Mouse (Mus musculus) liver, embryonic 14.5 days (tissue): Measurements from ENCODE around the gene Hes6. TPM values are rescaled to one million over a fixed set of nuclear protein-coding genes. Genes with fewer than 3 reads are reported as not detected.

Experiments
- ATAC-seq: fragments of 200-750 bp; cut with Nextera tagmentation; 2 replicates; pipeline ENCODE4 v1.8.0; 2017; ENCODE audit warnings: moderate number of reproducible peaks, mild to moderate bottlenecking, moderate library complexity; ENCODE audit not compliant: insufficient read depth
- DNase-seq, 3 experiments: peaks; one replicate each; pipeline ENCODE4 v3.0.0-alpha.2; 2012 to 2013; ENCODE audit warnings: low read depth in 3 of 3, low spot score in 3 of 3
- H3K27ac ChIP-seq: fragments of 300-500 bp; sonication (generic); 2 replicates; pipeline ENCODE4 v1.5.1; 2014; ENCODE audit warnings: moderate library complexity, mild to moderate bottlenecking, control low read depth, inconsistent platforms
- H3K27me3 ChIP-seq: fragments of 300-500 bp; sonication (generic); 2 replicates; pipeline ENCODE4 v1.6.1; 2014; ENCODE audit warnings: mild to moderate bottlenecking, low read length, moderate library complexity; ENCODE audit not compliant: control insufficient read depth, insufficient read depth
- H3K36me3 ChIP-seq: fragments of 300-500 bp; sonication (generic); replicated peaks from 2 replicates; pipeline ENCODE4 v1.6.1; 2014; ENCODE audit warnings: low read depth; ENCODE audit not compliant: control insufficient read depth, insufficient read depth
- H3K4me1 ChIP-seq, 2 experiments: fragments of 200-500 bp in 1 of 2; fragments of 300-500 bp in 1 of 2; sonication (generic) in 1 of 2; replicated peaks; 2 replicates each; pipeline ENCODE4 v1.6.1; 2012 to 2014; ENCODE audit warnings: antibody characterized with exemption in 1 of 2, inconsistent platforms in 1 of 2, low read length in 1 of 2; ENCODE audit not compliant: control insufficient read depth in 2 of 2, insufficient read depth in 2 of 2
- H3K4me2 ChIP-seq: fragments of 300-500 bp; sonication (generic); 2 replicates; pipeline ENCODE4 v1.6.1; 2014; ENCODE audit warnings: low read depth, mild to moderate bottlenecking, control low read depth, moderate library complexity
- H3K4me3 ChIP-seq, 2 experiments: fragments of 200-500 bp in 1 of 2; fragments of 300-500 bp in 1 of 2; sonication (generic) in 1 of 2; 2 replicates each; pipeline ENCODE4 v1.5.1; 2012 to 2014; ENCODE audit warnings: low read depth in 2 of 2, low read length in 2 of 2, mild to moderate bottlenecking in 2 of 2, control low read depth in 1 of 2, inconsistent platforms in 1 of 2, moderate library complexity in 1 of 2; ENCODE audit not compliant: insufficient read depth in 1 of 2
- H3K9ac ChIP-seq: fragments of 300-500 bp; sonication (generic); replicated peaks from 2 replicates; pipeline ENCODE4 v1.6.1; 2014; ENCODE audit warnings: mild to moderate bottlenecking, control low read depth, moderate library complexity
- H3K9me3 ChIP-seq: fragments of 300-500 bp; sonication (generic); 2 replicates; pipeline ENCODE4 v1.6.1; 2016; ENCODE audit warnings: low read length, mixed read lengths; ENCODE audit not compliant: control insufficient read depth
- CTCF ChIP-seq: IDR thresholded peaks from 2 replicates; pipeline ENCODE4 v1.5.1; 2016; ENCODE audit warnings: antibody characterized with exemption, low read depth, control low read depth
- EP300 ChIP-seq: IDR thresholded peaks from 2 replicates; pipeline ENCODE4 v1.6.1; 2016; ENCODE audit warnings: antibody characterized with exemption, low read depth
- WGBS: fragments of 180-500 bp; shearing (Covaris S2); extraction: QIAGEN DNeasy Blood & Tissue Kit; methylation state at CpG from one replicate; pipeline ENCODE4 v1.1.7; 2014; ENCODE audit not compliant: insufficient replicate concordance; 5-methylcytosine and 5-hydroxymethylcytosine counted together
- polyA plus RNA-seq, 2 experiments: library from polyadenylated mRNA; depleted of rRNA in 1 of 2; stranded (reverse) in 1 of 2; unstranded in 1 of 2; fragments of >200 nt; fragmentation: Nextera tagmentation in 1 of 2; extraction: Ambion mirVana in 1 of 2; gene quantifications; 2 replicates each; pipeline versions ENCODE4 v1.2.1 to v1.2.3; 2012 to 2014

Gene Hes6
- polyA plus RNA-seq, 2 experiments: 11.2 to 15.1 TPM

GRCm38 (mm10) chr1:91415311-91415710 is 1.5 kb upstream of the Hes6 start:
- Histone ChIP-seq H3K27me3 (peaks cover 3% of the 10 kb centered on the region; the same call in 1 of the 2 replicates), H3K4me2 (no peak overlapping the region), H3K4me3 (no peak overlapping the region), H3K27ac (no peak overlapping the region), H3K36me3 (no peaks in the 10 kb centered on the region), H3K9me3 (no peaks in the 10 kb centered on the region), H3K4me1 (peaks cover 0 to 2% of the 10 kb centered on the region in 2 experiments; a peak in 2 of 4 replicates), H3K9ac (no peak overlapping the region)
- 59% methylated on average over 5 of the region's 5 CpGs for WGBS
- no peak for DNase-seq
- no peak for TF ChIP-seq CTCF
- TF ChIP-seq EP300: no peak
- no peak for ATAC-seq

- Histone ChIP-seq H3K9me3 (no peaks in the 10 kb centered on the region), H3K4me1 (no peaks in the 10 kb centered on the region; a peak in 1 of 4 replicates), H3K27ac (no peak overlapping the region), H3K36me3 (no peaks in the 10 kb centered on the region), H3K4me2 (no peak overlapping the region), H3K4me3 (no peak overlapping the region), H3K27me3 (peaks cover 3% of the 10 kb centered on the region; the same call in 1 of the 2 replicates), H3K9ac (no peak overlapping the region)
- 68% methylated on average over 4 of the region's 4 CpGs for WGBS
- DNase-seq: no peak
- no peak for ATAC-seq
- TF ChIP-seq EP300 (no peak), CTCF (no peak)
Observed at GRCm38 (mm10) chr1:91414903-91415302, 1.1 kb upstream of the Hes6 start.

DNA sequence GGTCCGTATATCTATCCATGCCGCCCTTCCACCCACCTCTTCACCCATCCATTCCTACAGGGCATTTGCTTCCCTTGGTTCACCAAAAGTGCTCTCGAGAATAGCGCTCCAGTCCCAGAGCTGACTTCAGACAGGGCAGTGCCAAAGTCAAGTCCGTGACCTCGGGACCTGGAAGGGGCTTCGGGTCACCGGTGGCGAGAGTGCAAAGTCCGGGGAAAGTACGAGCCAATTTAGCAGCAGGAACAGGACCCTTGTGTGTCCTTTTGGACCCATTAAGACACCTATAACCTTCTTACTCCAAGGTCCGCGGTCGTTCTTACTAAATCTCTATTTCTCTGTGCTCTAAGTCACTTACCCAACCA is 321 bp downstream of the Hes6 start:
- peak overlapping the region; percentile 97 for H3K4me2 ChIP-seq
- no peaks in the 10 kb centered on the region for H3K9me3 ChIP-seq
- no peak overlapping the region for H3K27ac ChIP-seq
- TF ChIP-seq CTCF (no peak), EP300 (no peak)
- peak overlapping the region; percentile 69 for H3K4me3 ChIP-seq
- DNase-seq: no peak
- under 1% methylated on average over 14 of the region's 14 CpGs for WGBS
- peak overlapping the region; percentile 51 for H3K9ac ChIP-seq
- H3K4me1 ChIP-seq: no peaks in the 10 kb centered on the region; a peak in 1 of 4 replicates
- H3K27me3 ChIP-seq: peaks cover 3% of the 10 kb centered on the region; the same call in 1 of the 2 replicates
- no peaks in the 10 kb centered on the region for H3K36me3 ChIP-seq
- no peak for ATAC-seq

GRCm38 (mm10) chr1:91413030-91413506 is 770 bp downstream of the Hes6 start:
- DNase-seq (peak; percentile 82 to 83 (median 83)), ATAC-seq (peak; percentile 93)
- Histone ChIP-seq H3K4me1 (no peaks in the 10 kb centered on the region; a peak in 1 of 4 replicates), H3K9ac (peak overlapping the region; percentile 77), H3K4me2 (peak overlapping the region; percentile 97), H3K27ac (no peak overlapping the region), H3K36me3 (no peaks in the 10 kb centered on the region), H3K9me3 (no peaks in the 10 kb centered on the region), H3K4me3 (peak overlapping the region; percentile 69), H3K27me3 (peaks cover 3% of the 10 kb centered on the region; the same call in 1 of the 2 replicates)
- TF ChIP-seq EP300 (no peak), CTCF (no peak)
- under 1% methylated on average over 34 of the region's 34 CpGs for WGBS

- H3K36me3 ChIP-seq: no peaks in the 10 kb centered on the region
- H3K9me3 ChIP-seq: no peaks in the 10 kb centered on the region
- DNase-seq (no peak), ATAC-seq (peak; percentile 46)
- 0 out of 2 replicates have a peak, but pooled peaks have one; percentile 22 for TF ChIP-seq CTCF
- no peak for TF ChIP-seq EP300
- H3K27me3 ChIP-seq: peaks cover 3% of the 10 kb centered on the region; the same call in 1 of the 2 replicates
- WGBS: 5% methylated on average over 65 of the region's 65 CpGs
- H3K4me1 ChIP-seq: no peaks in the 10 kb centered on the region; a peak in 1 of 4 replicates
- no peak overlapping the region for H3K27ac ChIP-seq
- peak overlapping the region; percentile 97 for H3K4me2 ChIP-seq
- H3K9ac ChIP-seq: peak overlapping the region; percentile 77
- peak overlapping the region; percentile 69 for H3K4me3 ChIP-seq
Observed at GRCm38 (mm10) chr1:91412286-91413029, 1.4 kb downstream of the Hes6 start.
